Comparison of ENCODE assay signal across 12 mouse cellular contexts in the genomic region with DNA sequence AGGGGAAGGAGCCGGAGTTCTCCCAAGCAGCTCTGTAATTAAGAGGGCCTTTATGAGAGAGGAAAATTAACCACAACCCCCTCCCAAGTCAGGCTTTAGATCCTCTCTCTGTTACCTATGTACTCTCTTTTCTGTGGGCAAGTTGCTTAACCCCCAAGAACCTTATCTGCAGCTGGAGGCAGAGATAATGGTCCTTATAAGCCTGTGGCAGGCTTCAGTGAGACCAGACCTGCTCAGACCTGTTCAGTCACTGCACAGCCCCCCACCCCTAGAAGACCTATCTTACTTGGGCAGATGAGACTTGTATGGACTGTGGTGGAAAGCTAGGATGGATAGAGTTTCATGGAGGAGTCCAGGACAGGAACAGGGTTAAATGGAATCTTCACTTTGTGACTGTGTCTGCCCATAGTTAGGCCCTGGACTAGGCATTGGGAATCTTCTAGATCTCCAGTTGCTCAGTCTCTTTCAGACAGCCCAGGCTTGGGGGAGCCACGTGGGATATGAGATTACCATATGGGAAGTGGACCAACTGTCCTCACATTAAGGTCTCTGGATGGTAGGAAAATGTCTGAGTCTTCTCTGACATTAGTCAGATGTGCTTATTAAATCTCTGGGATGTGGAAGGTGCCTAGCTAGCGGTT. TPM values are rescaled to one million over a fixed set of nuclear protein-coding genes. Genes with fewer than 3 reads are reported as not detected.
A peak's percentile ranks its signal among the peaks of the same experiment; 100 is the strongest.
DNase-seq lines count a peak whose midpoint lies in the region; ATAC-seq and TF ChIP-seq lines count a peak whose summit lies in the region.
"Had no signal": no experiment of that assay in that cellular context is flagged by ENCODE, and none has a peak within 500 bp of the region (broad histone marks: within the 10 kb centered on the region; RNA-seq: fewer than 3 reads in every experiment).

No protein-coding gene starts in this region.

- TF ChIP-seq CTCF in midbrain, postnatal 0 days (IDR thresholded peaks at IDR 0.05) = no peak

- H3K27me3 ChIP-seq in hindbrain, embryonic 16.5 days (replicated peaks; ENCODE audit: control insufficient read depth, insufficient read depth, low read length) = no peaks in the 10 kb centered on the region
- H3K27me3 ChIP-seq in hindbrain, embryonic 12.5 days = no peaks in the 10 kb centered on the region
- no peaks in the 10 kb centered on the region for H3K27me3 ChIP-seq in midbrain, postnatal 0 days (ENCODE audit: insufficient read depth, low read length)
- H3K27me3 ChIP-seq in midbrain, embryonic 14.5 days (ENCODE audit: control insufficient read depth, insufficient read depth, low read length) = no peaks in the 10 kb centered on the region
- H3K27me3 ChIP-seq in liver, embryonic 11.5 days (replicated peaks; ENCODE audit: control insufficient read depth, insufficient read depth, low read length) = no peaks in the 10 kb centered on the region

- H3K9ac ChIP-seq in hindbrain, embryonic 16.5 days (ENCODE audit: low read depth, low read length) = no peak overlapping the region
- H3K9ac ChIP-seq in hindbrain, embryonic 12.5 days = no peak overlapping the region
- H3K9ac ChIP-seq in midbrain, postnatal 0 days (replicated peaks; ENCODE audit: low read length, poor library complexity, severe bottlenecking) = no peak overlapping the region
- no peak overlapping the region for H3K9ac ChIP-seq in midbrain, embryonic 14.5 days (replicated peaks; ENCODE audit: low read length)
- peak overlapping the region; percentile 60 for H3K9ac ChIP-seq in liver, embryonic 11.5 days (ENCODE audit: low read depth, low read length)

- no peaks in the 10 kb centered on the region for H3K9me3 ChIP-seq in hindbrain, embryonic 16.5 days (ENCODE audit: control insufficient read depth, low read length)
- no peaks in the 10 kb centered on the region for H3K9me3 ChIP-seq in hindbrain, embryonic 12.5 days (replicated peaks)
- no peaks in the 10 kb centered on the region for H3K9me3 ChIP-seq in midbrain, postnatal 0 days (ENCODE audit: low read length)
- H3K9me3 ChIP-seq in midbrain, embryonic 14.5 days (ENCODE audit: control insufficient read depth, low read length) = no peaks in the 10 kb centered on the region
- no peaks in the 10 kb centered on the region for H3K9me3 ChIP-seq in liver, embryonic 11.5 days (ENCODE audit: control insufficient read depth, low read length)

- ATAC-seq in hindbrain, embryonic 16.5 days = 0 out of 2 replicates have a peak, but pooled peaks have one; percentile 26
- no peak for ATAC-seq in hindbrain, embryonic 12.5 days (ENCODE audit: low FRiP score)
- ATAC-seq in midbrain, postnatal 0 days (ENCODE audit: low FRiP score) = peak; percentile 32; the same call in 1 of the 2 replicates
- ATAC-seq in midbrain, embryonic 14.5 days (ENCODE audit: low FRiP score, low TSS enrichment) = no peak
- ATAC-seq in liver, embryonic 11.5 days (replicated peaks; ENCODE audit: low FRiP score) = peak; percentile 94
- ATAC-seq in CD4-positive, CD25-positive, alpha-beta regulatory T cell, adult 4 months = no peak

- H3K4me3 ChIP-seq in hindbrain, embryonic 16.5 days (ENCODE audit: low read length) = no peak overlapping the region
- H3K4me3 ChIP-seq in hindbrain, embryonic 12.5 days = no peak overlapping the region
- no peak overlapping the region for H3K4me3 ChIP-seq in midbrain, postnatal 0 days (ENCODE audit: low read depth, low read length)
- H3K4me3 ChIP-seq in midbrain, embryonic 14.5 days (replicated peaks; ENCODE audit: low read depth, low read length) = no peak overlapping the region
- no peak overlapping the region for H3K4me3 ChIP-seq in liver, embryonic 11.5 days (ENCODE audit: low read depth, low read length)
- H3K4me3 ChIP-seq: layer of hippocampus, adult 2 months; myocyte had no signal

- no peak overlapping the region for H3K4me2 ChIP-seq in hindbrain, embryonic 16.5 days (ENCODE audit: low read length)
- H3K4me2 ChIP-seq in hindbrain, embryonic 12.5 days (replicated peaks) = no peak overlapping the region
- no peak overlapping the region for H3K4me2 ChIP-seq in midbrain, postnatal 0 days (ENCODE audit: low read depth, low read length, poor library complexity, severe bottlenecking)
- no peak overlapping the region for H3K4me2 ChIP-seq in midbrain, embryonic 14.5 days (ENCODE audit: low read length)
- peak overlapping the region; percentile 55 for H3K4me2 ChIP-seq in liver, embryonic 11.5 days
- H3K4me2 ChIP-seq: heart, embryonic 11.5 days had no signal

- 73% methylated on average over 3 of the region's 3 CpGs for WGBS in hindbrain, embryonic 16.5 days
- WGBS in hindbrain, embryonic 12.5 days = 80% methylated on average over 3 of the region's 3 CpGs
- 77% methylated on average over 3 of the region's 3 CpGs for WGBS in midbrain, postnatal 0 days
- WGBS in midbrain, embryonic 14.5 days = 78% methylated on average over 3 of the region's 3 CpGs
- 46% methylated on average over 3 of the region's 3 CpGs for WGBS in liver, embryonic 11.5 days

- peaks cover 21% of the 10 kb centered on the region for H3K4me1 ChIP-seq in hindbrain, embryonic 16.5 days (ENCODE audit: control insufficient read depth, insufficient read depth, low read depth, low read length)
- H3K4me1 ChIP-seq in hindbrain, embryonic 12.5 days = peaks cover 36% of the 10 kb centered on the region
- peaks cover 7% of the 10 kb centered on the region; the same call in 1 of the 2 replicates for H3K4me1 ChIP-seq in midbrain, postnatal 0 days (ENCODE audit: insufficient read depth, low read length)
- peaks cover 29% of the 10 kb centered on the region for H3K4me1 ChIP-seq in midbrain, embryonic 14.5 days (ENCODE audit: control insufficient read depth, insufficient read depth, low read length)
- H3K4me1 ChIP-seq in liver, embryonic 11.5 days (replicated peaks; ENCODE audit: control insufficient read depth, insufficient read depth, low read length) = peaks cover 58% of the 10 kb centered on the region

- no peak for DNase-seq in midbrain, postnatal 0 days (ENCODE audit: low spot score)
- no peak for DNase-seq in midbrain, embryonic 14.5 days
- DNase-seq in liver, embryonic 11.5 days (ENCODE audit: low spot score) = no peak
- DNase-seq in thymus, postnatal 14 days = no peak
- no peak for DNase-seq in right cerebral cortex, postnatal 10 days (ENCODE audit: low spot score in 2 of 2)
- DNase-seq: thymus, adult 18-20 months had no signal

- no peak overlapping the region for H3K27ac ChIP-seq in hindbrain, embryonic 16.5 days (ENCODE audit: low read depth, low read length)
- H3K27ac ChIP-seq in hindbrain, embryonic 12.5 days = no peak overlapping the region
- H3K27ac ChIP-seq in midbrain, postnatal 0 days (ENCODE audit: low read depth, low read length) = no peak overlapping the region
- H3K27ac ChIP-seq in midbrain, embryonic 14.5 days (replicated peaks; ENCODE audit: low read depth, low read length) = no peak overlapping the region
- peak overlapping the region; percentile 71 for H3K27ac ChIP-seq in liver, embryonic 11.5 days (ENCODE audit: low read depth, low read length)
- H3K27ac ChIP-seq: layer of hippocampus, adult 2 months had no signal

- peaks cover 7% of the 10 kb centered on the region for H3K36me3 ChIP-seq in hindbrain, embryonic 16.5 days (ENCODE audit: control insufficient read depth, insufficient read depth, low read length)
- H3K36me3 ChIP-seq in hindbrain, embryonic 12.5 days = peaks cover 10% of the 10 kb centered on the region
- H3K36me3 ChIP-seq in midbrain, postnatal 0 days (ENCODE audit: insufficient read depth, low read length) = peaks cover 8% of the 10 kb centered on the region
- peaks cover 16% of the 10 kb centered on the region for H3K36me3 ChIP-seq in midbrain, embryonic 14.5 days (ENCODE audit: control insufficient read depth, insufficient read depth, low read length)
- peaks cover 4% of the 10 kb centered on the region for H3K36me3 ChIP-seq in liver, embryonic 11.5 days (ENCODE audit: control insufficient read depth, insufficient read depth, low read length)

RNA-seq across cellular contexts. Expression of a gene that starts 18.8 kb away (rescaled TPM):
- 6.1 and 7.1 TPM in 2 replicates for polyA plus RNA-seq in hindbrain, embryonic 16.5 days (2015; fragmentation: Nextera tagmentation; extraction: Ambion mirVana)
- 12.3 and 13.8 TPM in 2 replicates for polyA plus RNA-seq in hindbrain, embryonic 12.5 days (2016; fragmentation: Nextera tagmentation; extraction: Ambion mirVana)
- 13.8 and 14.6 TPM in 2 replicates for total RNA-seq in midbrain, postnatal 0 days (2014; rRNA removed)
- polyA plus RNA-seq in midbrain, postnatal 0 days (2015; fragmentation: Nextera tagmentation; extraction: Ambion mirVana) = 4.0 and 5.4 TPM in 2 replicates
- 6.4 and 7.7 TPM in 2 replicates for polyA plus RNA-seq in midbrain, embryonic 14.5 days (2014; fragmentation: Nextera tagmentation; extraction: Ambion mirVana)
- polyA plus RNA-seq in liver, embryonic 11.5 days (2014; fragmentation: Nextera tagmentation; extraction: Ambion mirVana) = 7.0 and 8.3 TPM in 2 replicates
- 1 to 10 TPM in 1 of 2 experiments, under 1 TPM in 1; 0.89 to 2.1 TPM for polyA plus RNA-seq in CD4-positive, CD25-positive, alpha-beta regulatory T cell, adult 4 months (2017; shearing (Covaris generic))

RNA-seq across cellular contexts. Expression of a gene that starts 23.7 kb away (rescaled TPM):
- polyA plus RNA-seq in hindbrain, embryonic 16.5 days (2015; fragmentation: Nextera tagmentation; extraction: Ambion mirVana) = 85.8 and 111 TPM in 2 replicates
- polyA plus RNA-seq in hindbrain, embryonic 12.5 days (2016; fragmentation: Nextera tagmentation; extraction: Ambion mirVana) = 19.6 and 23.0 TPM in 2 replicates
- total RNA-seq in midbrain, postnatal 0 days (2014; rRNA removed) = 79.4 and 80.4 TPM in 2 replicates
- 126 and 133 TPM in 2 replicates for polyA plus RNA-seq in midbrain, postnatal 0 days (2015; fragmentation: Nextera tagmentation; extraction: Ambion mirVana)
- 25.3 and 38.0 TPM in 2 replicates for polyA plus RNA-seq in midbrain, embryonic 14.5 days (2014; fragmentation: Nextera tagmentation; extraction: Ambion mirVana)
- 5.0 and 7.7 TPM in 2 replicates for polyA plus RNA-seq in liver, embryonic 11.5 days (2014; fragmentation: Nextera tagmentation; extraction: Ambion mirVana)
- 10 to 100 TPM; 31.0 to 41.3 TPM for polyA plus RNA-seq in CD4-positive, CD25-positive, alpha-beta regulatory T cell, adult 4 months (2017; shearing (Covaris generic))

RNA-seq across cellular contexts. Expression of a gene that starts 43.8 kb away (rescaled TPM):
- polyA plus RNA-seq in hindbrain, embryonic 16.5 days (2015; fragmentation: Nextera tagmentation; extraction: Ambion mirVana) = 1.7 and 1.9 TPM in 2 replicates
- 1.3 and 2.0 TPM in 2 replicates for polyA plus RNA-seq in hindbrain, embryonic 12.5 days (2016; fragmentation: Nextera tagmentation; extraction: Ambion mirVana)
- 4.9 and 6.0 TPM in 2 replicates for total RNA-seq in midbrain, postnatal 0 days (2014; rRNA removed)
- polyA plus RNA-seq in midbrain, postnatal 0 days (2015; fragmentation: Nextera tagmentation; extraction: Ambion mirVana) = 1.4 and 1.7 TPM in 2 replicates
- 1.8 and 2.0 TPM in 2 replicates for polyA plus RNA-seq in midbrain, embryonic 14.5 days (2014; fragmentation: Nextera tagmentation; extraction: Ambion mirVana)
- polyA plus RNA-seq in liver, embryonic 11.5 days (2014; fragmentation: Nextera tagmentation; extraction: Ambion mirVana) = 0.18 and 0.45 TPM in 2 replicates
- not detected for polyA plus RNA-seq in CD4-positive, CD25-positive, alpha-beta regulatory T cell, adult 4 months (2017; shearing (Covaris generic))

RNA-seq across cellular contexts. Expression of a gene that starts 49.8 kb away (rescaled TPM):
- 294 and 296 TPM in 2 replicates for polyA plus RNA-seq in hindbrain, embryonic 16.5 days (2015; fragmentation: Nextera tagmentation; extraction: Ambion mirVana)
- 346 and 373 TPM in 2 replicates for polyA plus RNA-seq in hindbrain, embryonic 12.5 days (2016; fragmentation: Nextera tagmentation; extraction: Ambion mirVana)
- total RNA-seq in midbrain, postnatal 0 days (2014; rRNA removed) = 108 and 111 TPM in 2 replicates
- 300 and 310 TPM in 2 replicates for polyA plus RNA-seq in midbrain, postnatal 0 days (2015; fragmentation: Nextera tagmentation; extraction: Ambion mirVana)
- polyA plus RNA-seq in midbrain, embryonic 14.5 days (2014; fragmentation: Nextera tagmentation; extraction: Ambion mirVana) = 272 and 297 TPM in 2 replicates
- polyA plus RNA-seq in liver, embryonic 11.5 days (2014; fragmentation: Nextera tagmentation; extraction: Ambion mirVana) = 369 and 377 TPM in 2 replicates
- 100 to 1,000 TPM; 246 to 283 TPM for polyA plus RNA-seq in CD4-positive, CD25-positive, alpha-beta regulatory T cell, adult 4 months (2017; shearing (Covaris generic))

Comparison
In these comparisons a context has a peak if more than half of its experiments do, and no peak if none do; other contexts are left out.
1. ATAC-seq: peak in hindbrain, embryonic 16.5 days (single experiment), midbrain, postnatal 0 days (single experiment) and liver, embryonic 11.5 days (single experiment); none in hindbrain, embryonic 12.5 days (single experiment), midbrain, embryonic 14.5 days (single experiment) and CD4-positive, CD25-positive, alpha-beta regulatory T cell, adult 4 months (single experiment).